Mouse (Mus musculus) monocyte, adult 5-6 weeks (primary cell): ENCODE results near the gene Jakmip3. TPM values are rescaled to one million over a fixed set of nuclear protein-coding genes. Genes with fewer than 3 reads are reported as not detected.

Experiments
- ATAC-seq: fragments of 153-309, 156-312 bp; replicated peaks from 2 replicates; pipeline ENCODE4 v1.8.0; 2017; ENCODE audit warnings: mild to moderate bottlenecking; ENCODE audit not compliant: low TSS enrichment, insufficient number of reproducible peaks, severe bottlenecking, poor library complexity, low FRiP score
- total RNA-seq: library from RNA; stranded (forward); fragments of 200-1000, 200-491, 200-594 nt; gene quantifications from 3 replicates; pipeline ENCODE4 v1.2.3, GENCODE M21; 2017

Gene Jakmip3
- total RNA-seq, 1 experiment from 2014 or later, result not detected

GRCm38 (mm10) chr7:139016288-139016687 lies 75.8 kb downstream of the Jakmip3 start:
- no peak for ATAC-seq

GRCm38 (mm10) chr7:139017249-139017903 lies 76.8 kb downstream of the Jakmip3 start:
- no peak for ATAC-seq

DNA sequence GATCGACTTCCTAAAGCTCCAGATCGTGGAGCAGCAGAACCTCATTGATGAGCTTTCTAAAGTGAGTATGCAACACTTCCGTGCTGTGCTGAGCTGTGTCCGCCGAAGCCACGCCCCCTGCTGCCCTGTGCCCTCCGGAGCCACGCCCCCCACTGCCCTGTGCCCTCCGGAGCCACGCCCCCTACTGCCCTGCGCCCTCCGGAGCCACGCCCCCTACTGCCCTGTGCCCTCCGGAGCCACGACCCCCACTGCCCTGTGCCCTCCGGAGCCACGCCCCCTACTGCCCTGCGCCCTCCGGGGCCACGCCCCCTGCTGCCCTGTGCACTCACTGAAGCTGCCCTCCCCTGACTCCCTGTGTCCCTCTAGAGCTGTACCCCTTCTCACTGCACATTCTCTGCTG lies 80.4 kb downstream of the Jakmip3 start:
- no peak for ATAC-seq

DNA sequence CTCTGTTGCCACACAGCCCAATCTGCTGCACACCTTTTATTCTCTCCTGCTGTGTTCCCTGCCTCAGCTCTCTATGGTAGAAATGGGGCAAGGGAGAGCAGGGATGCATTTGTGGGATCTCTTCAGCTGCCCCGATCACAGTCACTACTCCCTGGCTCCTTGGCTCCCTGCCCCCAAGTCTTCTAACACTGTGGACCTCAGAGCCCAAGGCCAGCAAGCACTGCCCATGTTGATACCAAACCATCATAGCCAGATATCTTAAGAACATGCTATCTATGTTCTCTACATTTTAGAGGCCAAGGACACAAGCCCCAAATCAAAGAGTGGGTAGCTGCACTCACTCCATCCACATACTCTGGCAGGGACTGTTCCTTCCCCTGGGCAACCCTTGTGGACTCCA lies 80.8 kb downstream of the Jakmip3 start:
- ATAC-seq, result no peak

DNA sequence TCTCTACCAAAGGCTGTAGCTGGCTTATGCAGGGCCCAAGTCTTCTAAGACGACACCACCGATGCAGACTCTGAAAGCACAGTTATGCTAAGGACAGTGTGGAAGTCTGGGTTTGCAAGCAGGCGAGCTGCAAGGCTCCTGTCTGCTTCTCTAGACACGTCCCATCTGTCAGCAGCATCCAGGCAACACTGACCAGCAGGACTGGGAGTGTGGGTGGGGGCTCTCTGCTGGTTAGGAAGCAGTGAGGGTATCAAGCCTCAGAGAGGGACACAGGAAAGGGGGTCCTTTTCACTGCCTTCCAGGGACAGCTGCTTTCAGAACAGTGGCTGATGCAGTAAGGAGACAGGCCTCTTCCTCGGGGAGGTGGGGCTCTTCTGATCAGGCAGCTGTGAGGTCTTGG lies 86.6 kb downstream of the Jakmip3 start:
- ATAC-seq, result no peak

DNA sequence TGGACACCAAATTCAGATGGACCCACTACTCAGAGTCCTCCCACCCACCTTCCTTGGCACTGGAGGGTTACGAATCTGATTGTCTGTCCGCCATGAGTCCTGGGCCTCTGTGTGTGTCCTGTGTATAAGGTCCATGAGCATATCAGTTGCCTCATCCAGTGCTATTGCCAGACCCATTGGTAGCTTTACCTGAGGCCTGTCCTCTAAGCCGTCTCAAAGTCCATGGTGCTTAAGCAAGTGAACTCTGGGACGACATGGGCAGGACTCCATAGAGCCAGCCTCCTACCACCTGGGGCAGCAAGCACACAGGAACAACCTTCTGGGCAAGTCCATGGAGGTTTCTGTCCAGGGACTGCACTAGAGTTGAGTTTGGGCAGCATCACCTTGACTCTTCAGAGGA lies 90.7 kb downstream of the Jakmip3 start:
- 0 out of 2 replicates have a peak, but pooled peaks have one; percentile 17 for ATAC-seq

- ATAC-seq, result no peak
Observed at GRCm38 (mm10) chr7:139063406-139063805, 122.9 kb downstream of the Jakmip3 start.

DNA sequence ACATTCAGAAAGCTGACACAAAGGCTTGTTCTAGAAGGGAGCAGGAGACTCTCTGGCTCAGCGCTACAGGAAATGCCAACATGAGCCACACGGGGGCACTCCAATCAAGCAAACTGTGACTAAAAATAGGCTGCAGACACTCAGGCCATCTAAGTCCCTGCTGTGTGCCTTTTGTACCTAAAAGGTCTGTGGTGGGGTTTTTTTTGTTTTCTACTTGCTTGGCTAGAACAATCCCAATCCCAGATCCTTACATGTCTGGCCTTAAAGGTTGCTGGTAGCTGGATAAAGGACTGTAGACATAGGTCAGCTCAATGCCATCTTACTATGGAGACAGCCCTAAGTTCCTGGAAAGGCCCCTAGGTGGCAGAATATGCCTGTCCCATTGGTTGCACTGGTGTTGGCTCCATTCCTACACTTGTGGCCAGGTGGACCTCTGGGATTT lies 127.7 kb downstream of the Jakmip3 start:
- ATAC-seq, result no peak

GRCm38 (mm10) chr7:139074189-139074588 lies 133.7 kb downstream of the Jakmip3 start:
- no peak for ATAC-seq

DNA sequence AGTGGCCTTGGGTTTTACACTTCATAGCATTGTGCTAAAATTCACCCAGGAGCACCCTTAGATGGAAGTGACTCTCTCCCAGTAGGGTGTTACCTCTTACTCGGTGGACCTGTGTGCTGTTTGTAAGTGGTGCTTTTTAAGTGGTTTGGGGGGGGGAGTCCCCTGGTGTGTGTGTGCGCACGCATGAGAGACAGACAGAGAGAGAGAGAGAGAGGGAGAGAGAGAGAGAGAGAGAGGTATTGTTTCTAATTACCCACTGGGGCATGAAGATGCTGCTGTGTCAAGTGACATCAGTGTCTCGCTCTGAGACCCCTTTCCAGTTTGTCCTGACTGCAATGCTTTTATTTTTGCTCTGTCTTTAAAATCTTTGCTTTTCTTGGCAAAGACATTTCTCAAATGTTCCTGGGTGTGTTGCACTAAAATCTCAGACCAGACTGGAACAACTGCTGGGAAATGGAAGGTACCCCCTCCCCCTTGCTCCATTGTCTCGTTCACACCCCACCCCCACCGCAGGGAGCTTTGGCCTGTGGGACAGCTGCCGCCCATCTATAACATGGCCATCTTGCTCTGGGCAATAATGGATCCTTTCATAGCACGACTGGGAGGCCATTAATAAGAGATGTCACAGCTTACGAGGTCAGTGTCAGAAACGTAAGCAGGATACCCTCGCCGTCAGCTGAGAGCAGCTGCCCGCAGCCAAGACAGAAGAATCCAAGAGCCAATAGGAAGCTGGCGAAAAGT lies 134.7 kb downstream of the Jakmip3 start:
- no peak for ATAC-seq

GRCm38 (mm10) chr7:139077283-139077682 lies 136.8 kb downstream of the Jakmip3 start:
- ATAC-seq, result no peak

GRCm38 (mm10) chr7:139078181-139078580 lies 137.7 kb downstream of the Jakmip3 start:
- no peak for ATAC-seq

- no peak for ATAC-seq
Observed at GRCm38 (mm10) chr7:139079141-139079540, 138.6 kb downstream of the Jakmip3 start.

- no peak for ATAC-seq
Observed at GRCm38 (mm10) chr7:139080714-139081113, 140.2 kb downstream of the Jakmip3 start.

GRCm38 (mm10) chr7:139081158-139081557 lies 140.6 kb downstream of the Jakmip3 start:
- no peak for ATAC-seq

- ATAC-seq, result no peak
Observed at GRCm38 (mm10) chr7:139082281-139082680, 141.8 kb downstream of the Jakmip3 start.

DNA sequence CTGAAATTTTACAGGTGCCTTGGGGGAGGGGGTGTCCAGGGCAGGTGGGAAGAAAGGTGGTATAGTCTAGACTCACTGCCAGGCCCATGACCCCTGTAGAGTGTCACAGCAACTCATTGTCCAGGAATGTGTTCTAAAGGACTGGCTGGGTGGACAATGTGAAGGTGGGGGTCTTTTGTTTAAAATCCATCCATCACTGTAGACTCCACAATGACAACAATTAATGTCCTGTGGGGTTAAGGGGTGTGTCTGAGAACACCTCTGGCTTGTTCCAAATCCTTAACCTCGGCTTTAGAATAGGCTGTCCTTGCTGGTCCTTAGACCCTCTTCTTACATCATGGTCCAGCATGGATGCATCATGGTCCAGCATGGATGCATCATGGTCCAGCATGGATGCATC lies 143.8 kb downstream of the Jakmip3 start:
- ATAC-seq, result no peak

GRCm38 (mm10) chr7:139085629-139086194 lies 145.2 kb downstream of the Jakmip3 start, which contains the start of gene Dpysl4:
Gene Dpysl4, plus strand, starts transcription at chr7:139086001.
- ATAC-seq, result no peak

GRCm38 (mm10) chr7:139086195-139087158 lies 145.9 kb downstream of the Jakmip3 start:
- ATAC-seq, result no peak
